Mouse (Mus musculus) liver, embryonic 14.5 days (tissue): ENCODE data around the gene Sys1.

Experiments used
- CTCF ChIP-seq: IDR thresholded peaks from 2 replicates; pipeline ENCODE4 v1.5.1; 2016; ENCODE audit warnings: antibody characterized with exemption, low read depth, control low read depth
- EP300 ChIP-seq: IDR thresholded peaks from 2 replicates; pipeline ENCODE4 v1.6.1; 2016; ENCODE audit warnings: antibody characterized with exemption, low read depth

GRCm38 (mm10) chr2:164517485-164518221, 60.9 kb downstream of the Sys1 start:
- TF ChIP-seq CTCF (peak; percentile 94), EP300 (no peak)
